Mouse (Mus musculus) cortical plate, adult 2 months (tissue): ENCODE results near the gene Tspan18.

Experiments
- CTCF ChIP-seq: fragments of 200-500 bp; IDR thresholded peaks from 2 replicates; pipeline ENCODE4 v1.5.1; 2011; ENCODE audit warnings: mild to moderate bottlenecking, control low read depth, low read length; ENCODE audit not compliant: insufficient read depth; ENCODE audit errors: extremely low read depth
- POLR2A ChIP-seq: fragments of 200-500 bp; IDR thresholded peaks from 2 replicates; pipeline ENCODE4 v1.6.1; 2011; ENCODE audit warnings: mild to moderate bottlenecking, low read length, control low read depth; ENCODE audit not compliant: insufficient read depth; ENCODE audit errors: extremely low read depth

DNA sequence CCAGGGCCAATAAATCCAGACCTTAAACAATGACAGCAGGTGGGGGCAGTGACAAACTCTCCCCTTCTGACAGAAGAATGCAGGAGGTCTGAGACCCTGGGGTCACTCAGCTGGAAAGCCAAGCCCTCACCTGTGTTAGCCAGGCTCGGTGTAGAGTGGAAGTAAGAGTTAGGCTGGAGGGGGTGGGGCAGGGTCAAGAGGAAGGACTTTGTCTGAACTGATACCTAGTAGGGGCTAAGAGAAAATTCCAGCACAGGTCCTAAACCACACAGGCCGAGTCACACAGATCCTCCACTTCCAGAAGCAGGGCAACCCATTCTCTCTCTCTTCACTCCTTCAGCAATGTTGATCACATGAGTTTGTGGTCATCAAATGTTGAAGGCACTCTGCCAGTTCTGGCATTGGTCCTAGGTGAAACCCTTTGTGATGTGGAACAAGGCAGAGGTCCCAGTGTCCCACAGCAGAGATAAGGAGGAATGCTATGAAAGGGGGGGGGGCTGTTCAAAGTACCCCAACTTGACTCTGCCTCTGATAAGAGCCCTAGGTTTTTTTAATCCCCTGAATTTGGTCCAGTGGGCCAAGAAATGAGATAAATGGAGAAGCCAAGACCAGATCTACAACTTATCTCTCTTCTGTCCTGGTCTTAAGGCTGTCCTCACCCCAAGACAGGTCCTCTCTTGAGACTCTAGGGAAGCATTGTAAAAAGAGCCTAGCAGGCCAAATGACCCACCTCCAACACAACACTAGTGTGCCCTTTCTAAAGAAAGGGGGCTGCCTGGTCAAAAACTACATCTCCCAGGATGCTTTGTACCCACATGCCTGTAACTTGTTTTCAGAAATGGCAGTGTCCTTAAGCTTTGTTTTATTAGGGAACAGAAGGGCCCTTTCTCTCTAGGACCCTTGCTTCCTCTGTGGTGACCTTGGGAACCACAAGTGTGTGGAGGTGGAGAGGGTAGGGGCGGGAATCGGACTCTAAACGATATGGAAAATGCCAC lies 71.7 kb downstream of the Tspan18 start:
- TF ChIP-seq POLR2A: no peak
- TF ChIP-seq CTCF: no peak
